Mouse (Mus musculus) frontal cortex, postnatal 14 days (tissue): Measurements from ENCODE around the gene Cyp27b1.
"Not testable (repeated sequence)": the region's sequence is repeated elsewhere in the genome, so short reads cannot be mapped to it uniquely, and the experiment has no call there.

Source experiments
- DNase-seq, 2 experiments: peaks; one replicate each; pipeline ENCODE4 v3.0.0; 2022; ENCODE audit warnings: low spot score in 2 of 2

Gene Cyp27b1

GRCm38 (mm10) chr10:127049395-127050118 lies 1.5 kb downstream of the Cyp27b1 start:
- DNase-seq = no peak

- DNase-seq = no peak
These were observed 2.0 kb downstream of the Cyp27b1 start for GRCm38 (mm10) chr10:127050119-127050474.

DNA sequence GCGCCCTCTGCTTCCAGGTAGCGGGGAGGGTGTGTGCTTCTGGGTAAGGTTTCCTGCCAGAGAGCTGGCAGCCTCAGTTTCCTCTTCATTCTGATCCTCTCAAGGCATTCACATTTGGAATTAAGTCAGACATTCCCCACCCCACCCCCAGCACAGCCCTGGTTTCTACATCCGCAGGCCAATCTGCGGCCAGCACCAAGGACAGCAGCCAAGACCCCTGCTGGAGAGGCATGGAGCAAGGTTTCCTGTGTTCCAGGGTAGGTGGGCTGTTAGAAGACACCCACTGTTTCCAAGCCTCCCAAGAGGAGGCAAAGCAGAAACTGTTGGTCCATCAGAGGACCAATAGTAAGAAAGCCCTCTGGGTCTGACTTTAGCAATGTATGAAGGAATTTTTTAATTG lies 6.6 kb downstream of the Cyp27b1 start:
- no peak for DNase-seq

GRCm38 (mm10) chr10:127055406-127055805 lies 7.4 kb downstream of the Cyp27b1 start:
- DNase-seq = no peak

DNA sequence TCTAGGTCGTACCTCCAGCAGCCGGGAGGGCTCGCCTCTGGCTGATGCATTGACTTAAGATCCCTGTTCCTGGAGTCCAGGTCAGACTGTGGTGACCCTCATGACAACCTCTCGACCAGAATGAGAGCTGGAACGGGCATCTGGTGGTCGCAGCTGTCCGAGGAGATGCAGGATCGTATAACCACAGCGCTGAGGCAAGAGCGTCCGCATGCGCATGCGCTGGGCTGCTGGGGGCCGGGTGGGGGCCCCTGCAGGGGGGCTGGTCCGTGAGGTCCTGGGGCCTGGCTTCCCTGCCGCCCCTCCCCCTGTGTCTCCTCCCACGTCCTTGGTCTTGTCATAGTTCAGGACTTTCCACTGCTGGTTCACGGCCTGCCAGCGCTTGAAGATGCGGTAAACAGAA lies 8.4 kb downstream of the Cyp27b1 start:
- no peak for DNase-seq

DNA sequence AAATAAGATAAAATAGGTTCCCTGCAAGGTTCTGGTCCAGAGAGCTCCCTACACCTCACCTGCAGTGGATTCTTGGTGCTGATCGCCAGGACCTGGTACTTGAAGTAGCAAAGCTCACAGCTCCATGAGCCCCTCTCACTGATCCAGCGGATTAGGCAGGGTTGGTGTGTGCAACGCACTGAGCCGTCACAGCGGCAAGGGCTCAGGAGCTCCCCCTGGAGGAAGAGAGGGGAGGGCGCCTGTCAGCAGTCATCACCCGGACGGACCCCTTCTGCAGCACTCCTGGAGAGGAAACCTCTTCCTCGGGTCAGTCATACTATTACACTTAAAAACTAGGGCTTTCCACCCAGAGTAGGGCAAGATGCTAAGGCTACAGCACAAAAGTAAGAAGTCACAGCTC lies 10.1 kb downstream of the Cyp27b1 start:
- DNase-seq = peak in 1 of 2 experiments; percentile 70

- DNase-seq = no peak
These were observed 10.7 kb downstream of the Cyp27b1 start for GRCm38 (mm10) chr10:127058708-127059107.

- DNase-seq = no peak
These were observed 11.3 kb downstream of the Cyp27b1 start for GRCm38 (mm10) chr10:127059174-127059967.

DNA sequence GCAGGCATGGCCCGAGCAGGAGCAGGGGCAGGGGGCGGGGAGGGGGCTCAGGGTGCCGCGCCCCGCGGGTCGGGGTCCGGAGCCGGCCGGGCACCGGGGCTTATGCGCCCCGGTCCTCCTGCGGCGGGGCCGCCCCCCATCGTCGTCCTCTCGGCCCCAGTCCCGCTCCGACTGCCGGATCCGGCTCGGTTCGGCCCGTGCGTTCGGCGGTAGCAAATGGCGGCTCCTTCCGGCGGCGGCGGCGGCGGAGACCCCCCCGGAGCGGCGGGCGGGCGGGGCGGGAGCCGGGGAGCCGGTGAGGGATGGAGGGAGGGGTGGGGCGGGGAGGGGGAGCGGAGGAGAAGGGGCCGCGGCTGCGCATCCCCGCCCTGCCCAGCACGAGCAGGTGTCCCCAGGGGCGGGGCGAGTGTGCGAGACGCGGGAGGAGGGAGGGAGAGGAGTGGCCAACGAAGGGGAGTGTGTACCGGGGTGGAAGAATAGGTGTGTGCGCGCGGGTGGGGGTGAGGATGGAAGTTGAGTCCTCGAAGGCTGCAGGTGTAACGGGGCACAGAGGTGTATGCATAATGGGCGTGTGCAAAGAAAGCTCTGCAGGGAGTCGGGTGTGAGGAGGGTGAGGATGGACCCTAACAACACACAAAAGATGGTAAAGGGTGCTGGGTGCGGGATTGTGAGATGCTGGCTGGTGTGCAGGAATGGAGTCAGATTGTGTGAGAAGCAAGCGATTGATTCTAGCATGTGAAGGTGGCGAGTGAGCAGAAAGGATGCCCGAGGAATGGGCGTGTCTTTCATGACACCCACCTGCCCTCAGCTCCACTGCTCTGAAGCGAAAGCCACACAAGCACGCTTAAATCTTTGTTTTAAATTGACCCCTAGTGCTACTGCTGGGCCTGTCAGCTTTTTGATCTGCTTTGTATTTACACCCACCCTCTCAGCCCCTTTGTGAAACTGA lies 12.2 kb downstream of the Cyp27b1 start, which contains the start of gene March9:
March9 (minus strand) TSS at position 217 of the 949 bp plus-strand sequence.
- peak in 1 of 2 experiments; percentile 67 for DNase-seq

- no peak for DNase-seq
These were observed 13.0 kb downstream of the Cyp27b1 start for GRCm38 (mm10) chr10:127061085-127061484.

DNA sequence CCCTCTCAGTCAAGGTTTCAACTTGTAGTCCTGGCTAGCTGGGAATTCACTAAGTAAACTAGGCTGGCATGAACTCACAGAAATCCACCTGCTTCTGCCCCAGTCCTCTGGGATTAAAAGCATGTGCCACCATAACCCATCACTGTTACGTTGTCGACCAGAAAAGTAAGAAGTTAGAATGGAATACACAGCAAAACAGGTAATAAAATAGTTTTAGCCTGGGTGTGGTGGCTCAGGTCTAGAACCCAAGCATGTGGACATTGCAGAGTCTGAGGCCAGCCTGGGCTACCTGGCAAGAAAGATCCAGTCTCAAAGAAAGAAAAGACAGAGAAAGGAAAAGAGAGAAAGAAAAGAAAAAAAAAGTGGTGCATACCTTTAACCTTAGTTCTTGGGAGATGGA lies 13.5 kb downstream of the Cyp27b1 start:
- DNase-seq = no peak

- not testable (repeated sequence) for DNase-seq
These were observed 14.1 kb downstream of the Cyp27b1 start for GRCm38 (mm10) chr10:127062101-127062500.

GRCm38 (mm10) chr10:127062503-127062902 lies 14.5 kb downstream of the Cyp27b1 start:
- DNase-seq = no peak

GRCm38 (mm10) chr10:127063239-127063872 lies 15.3 kb downstream of the Cyp27b1 start, which contains the start of gene Cdk4:
Gene Cdk4, plus strand, starts transcription at chr10:127063534.
- DNase-seq = peak; percentile 97 to 99

GRCm38 (mm10) chr10:127063913-127064870 lies 16.1 kb downstream of the Cyp27b1 start:
- no peak for DNase-seq

DNA sequence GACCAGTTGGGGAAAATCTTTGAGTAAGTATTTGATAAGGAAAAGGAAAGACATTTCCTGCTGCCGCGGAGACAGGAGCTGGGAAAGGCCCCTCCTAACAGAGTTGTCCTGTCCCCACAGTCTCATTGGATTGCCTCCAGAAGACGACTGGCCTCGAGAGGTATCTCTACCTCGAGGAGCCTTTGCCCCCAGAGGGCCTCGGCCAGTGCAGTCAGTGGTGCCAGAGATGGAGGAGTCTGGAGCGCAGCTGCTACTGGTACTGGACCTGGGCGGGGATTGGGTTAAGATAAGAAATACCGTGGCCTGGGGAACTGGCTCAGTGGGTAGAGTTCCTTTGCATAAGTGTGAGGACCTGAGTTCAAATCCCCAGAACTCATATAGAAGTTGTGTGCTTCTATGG lies 17.9 kb downstream of the Cyp27b1 start:
- DNase-seq = no peak

DNA sequence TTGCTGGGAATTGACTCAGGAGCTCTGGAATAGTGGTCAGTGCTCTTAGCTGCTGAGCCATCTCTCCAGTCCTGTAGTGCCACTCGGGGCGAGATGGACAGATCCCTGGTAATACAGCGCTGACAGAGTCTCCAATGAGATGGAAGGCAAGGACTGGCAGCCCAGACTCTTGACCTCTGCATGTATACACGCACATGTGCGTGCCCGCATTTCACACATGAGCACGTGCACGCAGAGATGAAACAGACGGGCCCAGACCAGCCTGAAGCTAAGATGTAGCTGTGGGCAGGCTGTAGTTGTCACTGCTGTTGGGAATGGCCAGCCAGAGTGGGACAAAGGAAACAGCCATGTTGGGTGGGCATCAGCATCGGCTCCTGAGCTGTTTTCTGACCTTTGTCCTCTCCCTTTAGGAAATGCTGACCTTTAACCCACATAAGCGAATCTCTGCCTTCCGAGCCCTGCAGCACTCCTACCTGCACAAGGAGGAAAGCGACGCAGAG lies 18.5 kb downstream of the Cyp27b1 start:
- no peak for DNase-seq

- DNase-seq = no peak
These were observed 20.4 kb downstream of the Cyp27b1 start for GRCm38 (mm10) chr10:127068360-127069038.
